Mouse (Mus musculus) hindbrain, embryonic 10.5 days (tissue): ENCODE measurements around the gene Slc10a3. TPM values are rescaled to one million over a fixed set of nuclear protein-coding genes. Genes with fewer than 3 reads are reported as not detected.
"Not testable (repeated sequence)": the region's sequence is repeated elsewhere in the genome, so short reads cannot be mapped to it uniquely, and the experiment has no call there.

ENCODE experiments used
- DNase-seq: peaks from one replicate; pipeline ENCODE4 v3.0.0-alpha.2; 2017; ENCODE audit warnings: low spot score
- H3K27ac ChIP-seq: fragments of 300-500 bp; sonication (generic); 2 replicates; pipeline ENCODE4 v1.5.1; 2016; ENCODE audit warnings: mild to moderate bottlenecking, moderate library complexity
- H3K27me3 ChIP-seq: fragments of 300-500 bp; sonication (generic); 2 replicates; pipeline ENCODE4 v1.6.1; 2016; ENCODE audit warnings: mild to moderate bottlenecking; ENCODE audit not compliant: poor library complexity, insufficient read depth, severe bottlenecking
- H3K36me3 ChIP-seq: fragments of 300-500 bp; sonication (generic); 2 replicates; pipeline ENCODE4 v1.6.1; 2016; ENCODE audit warnings: mild to moderate bottlenecking, moderate library complexity
- H3K4me1 ChIP-seq: fragments of 300-500 bp; sonication (generic); replicated peaks from 2 replicates; pipeline ENCODE4 v1.6.1; 2016; ENCODE audit warnings: mild to moderate bottlenecking
- H3K4me3 ChIP-seq: fragments of 300-500 bp; sonication (generic); 2 replicates; pipeline ENCODE4 v1.5.1; 2016; ENCODE audit warnings: mild to moderate bottlenecking, moderate library complexity
- H3K9me3 ChIP-seq: fragments of 300-500 bp; sonication (generic); 2 replicates; pipeline ENCODE4 v1.6.1; 2016; ENCODE audit warnings: mild to moderate bottlenecking, moderate library complexity
- WGBS: fragments of 180-500 bp; shearing (Covaris S2); methylation state at CpG from one replicate; pipeline ENCODE4 v1.1.7; 2016; 5-methylcytosine and 5-hydroxymethylcytosine counted together
- polyA plus RNA-seq: library from polyadenylated mRNA; unstranded; fragments of >200 nt; fragmentation: Nextera tagmentation; extraction: Ambion mirVana; gene quantifications from 2 replicates; pipeline ENCODE4 v1.2.1, GENCODE M21; 2016

The Slc10a3 gene
- polyA plus RNA-seq = 9.3 and 10.8 TPM in 2 replicates

GRCm38 (mm10) chrX:74372888-74373549 is at the start of gene Slc10a3, which contains the start of gene Ubl4a:
Gene Slc10a3 (minus strand): TSS chrX:74373349.
Gene Ubl4a (minus strand): TSS chrX:74373218.
- Histone ChIP-seq H3K9me3 (no peaks in the 10 kb centered on the region), H3K27ac (peak within 1 kb of the TSS; percentile 77), H3K4me3 (peak within 1 kb of the TSS; percentile 53), H3K27me3 (no peaks in the 10 kb centered on the region), H3K36me3 (peaks cover 13% of the 10 kb centered on the region), H3K4me1 (0 out of 2 replicates have a peak, but pooled peaks cover 8% of the 10 kb centered on the region)
- WGBS = 19% methylated on average over 32 of the region's 32 CpGs
- peak; percentile 85 for DNase-seq

GRCm38 (mm10) chrX:74413377-74413776 is 40.2 kb upstream of the Slc10a3 start:
- DNase-seq = peak; percentile 55
- H3K27me3 ChIP-seq = no peaks in the 10 kb centered on the region
- no peak overlapping the region for H3K4me3 ChIP-seq
- H3K4me1 ChIP-seq = no peaks in the 10 kb centered on the region
- H3K9me3 ChIP-seq = no peaks in the 10 kb centered on the region
- H3K27ac ChIP-seq = no peak overlapping the region
- H3K36me3 ChIP-seq = peaks cover 15% of the 10 kb centered on the region

- no peak for DNase-seq
- peaks cover 10% of the 10 kb centered on the region for H3K36me3 ChIP-seq
- no peak overlapping the region for H3K27ac ChIP-seq
- WGBS = 61% methylated on average over 2 of the region's 2 CpGs
- H3K9me3 ChIP-seq = no peaks in the 10 kb centered on the region
- H3K27me3 ChIP-seq = no peaks in the 10 kb centered on the region
- H3K4me1 ChIP-seq = no peaks in the 10 kb centered on the region
- no peak overlapping the region for H3K4me3 ChIP-seq
Observed at GRCm38 (mm10) chrX:74408340-74408739, 35.2 kb upstream of the Slc10a3 start.

- H3K27ac ChIP-seq = no peak overlapping the region
- DNase-seq = no peak
- no peaks in the 10 kb centered on the region for H3K27me3 ChIP-seq
- no peaks in the 10 kb centered on the region for H3K4me1 ChIP-seq
- H3K4me3 ChIP-seq = no peak overlapping the region
- no peaks in the 10 kb centered on the region for H3K36me3 ChIP-seq
- 84% methylated on average over 3 of the region's 3 CpGs for WGBS
- no peaks in the 10 kb centered on the region for H3K9me3 ChIP-seq
Observed at GRCm38 (mm10) chrX:74400136-74400535, 27.0 kb upstream of the Slc10a3 start.

GRCm38 (mm10) chrX:74392535-74393443 is 19.6 kb upstream of the Slc10a3 start, which contains the start of the genes Fam3a and Ikbkg:
Gene Fam3a (minus strand): TSS chrX:74393272.
Gene Ikbkg (plus strand): TSS chrX:74393290.
- Histone ChIP-seq H3K4me3 (peak within 1 kb of the TSS; percentile 61), H3K36me3 (peaks cover 5% of the 10 kb centered on the region; the same call in 1 of the 2 replicates), H3K4me1 (peaks cover 4% of the 10 kb centered on the region; the same call in 1 of the 2 replicates), H3K27ac (peak within 1 kb of the TSS; percentile 92), H3K27me3 (no peaks in the 10 kb centered on the region), H3K9me3 (no peaks in the 10 kb centered on the region)
- WGBS = 20% methylated on average over 30 of the region's 30 CpGs
- DNase-seq = peak; percentile 78

- Histone ChIP-seq H3K36me3 (peaks cover 35% of the 10 kb centered on the region), H3K4me3 (no peak overlapping the region), H3K27ac (no peak overlapping the region), H3K4me1 (no peaks in the 10 kb centered on the region; the same call in 1 of the 2 replicates), H3K27me3 (no peaks in the 10 kb centered on the region), H3K9me3 (no peaks in the 10 kb centered on the region)
- DNase-seq = no peak
Observed at GRCm38 (mm10) chrX:74388153-74388552, 15.0 kb upstream of the Slc10a3 start.

- Histone ChIP-seq H3K4me3 (no peak overlapping the region), H3K4me1 (no peaks in the 10 kb centered on the region), H3K27me3 (no peaks in the 10 kb centered on the region), H3K9me3 (no peaks in the 10 kb centered on the region), H3K27ac (no peak overlapping the region), H3K36me3 (peaks cover 30% of the 10 kb centered on the region)
- DNase-seq = no peak
- 83% methylated on average over 2 of the region's 2 CpGs for WGBS
Observed at GRCm38 (mm10) chrX:74384451-74384850, 11.3 kb upstream of the Slc10a3 start.

GRCm38 (mm10) chrX:74368209-74368909 is 4.8 kb downstream of the Slc10a3 start:
- H3K27me3 ChIP-seq = no peaks in the 10 kb centered on the region
- H3K9me3 ChIP-seq = no peaks in the 10 kb centered on the region
- peak overlapping the region; percentile 90 for H3K27ac ChIP-seq
- WGBS = 20% methylated on average over 49 of the region's 49 CpGs
- peak; percentile 67 for DNase-seq
- H3K4me3 ChIP-seq = peak overlapping the region; percentile 69
- peaks cover 13% of the 10 kb centered on the region for H3K4me1 ChIP-seq
- H3K36me3 ChIP-seq = peaks cover 25% of the 10 kb centered on the region

- H3K4me1 ChIP-seq = peaks cover 10% of the 10 kb centered on the region
- no peaks in the 10 kb centered on the region for H3K27me3 ChIP-seq
- 75% methylated on average over 10 of the region's 10 CpGs for WGBS
- peak overlapping the region; percentile 69 for H3K4me3 ChIP-seq
- no peaks in the 10 kb centered on the region for H3K9me3 ChIP-seq
- H3K36me3 ChIP-seq = peaks cover 25% of the 10 kb centered on the region
- no peak for DNase-seq
- peak overlapping the region; percentile 90 for H3K27ac ChIP-seq
Observed at GRCm38 (mm10) chrX:74367512-74367911, 5.6 kb downstream of the Slc10a3 start.

GRCm38 (mm10) chrX:74359171-74359570 is 14.0 kb downstream of the Slc10a3 start:
- no peak for DNase-seq
- 51% methylated on average over 11 of the region's 11 CpGs for WGBS

GRCm38 (mm10) chrX:74357069-74357468 is 16.1 kb downstream of the Slc10a3 start:
- WGBS = 86% methylated on average over 3 of the region's 3 CpGs
- not testable (repeated sequence) for H3K9me3 ChIP-seq

More at GRCm38 (mm10) chrX:74359171-74359570, 14.0 kb downstream of the Slc10a3 start:
- Histone ChIP-seq H3K4me3 (no peak overlapping the region), H3K27ac (no peak overlapping the region), H3K9me3 (no peaks in the 10 kb centered on the region), H3K27me3 (no peaks in the 10 kb centered on the region), H3K36me3 (no peaks in the 10 kb centered on the region), H3K4me1 (no peaks in the 10 kb centered on the region)

GRCm38 (mm10) chrX:74353467-74353770 is 19.7 kb downstream of the Slc10a3 start, which contains the start of gene Lage3:
Gene Lage3 (minus strand): TSS chrX:74353618.
- Histone ChIP-seq H3K4me3 (peak within 1 kb of the TSS; percentile 56), H3K9me3 (no peaks in the 10 kb centered on the region), H3K4me1 (peaks cover 5% of the 10 kb centered on the region), H3K36me3 (no peaks in the 10 kb centered on the region), H3K27me3 (no peaks in the 10 kb centered on the region), H3K27ac (peak within 1 kb of the TSS; percentile 84)
- WGBS = 23% methylated on average over 18 of the region's 22 CpGs
- DNase-seq = peak; percentile 68

More at GRCm38 (mm10) chrX:74357069-74357468, 16.1 kb downstream of the Slc10a3 start:
- H3K36me3 ChIP-seq, H3K4me1 ChIP-seq, H3K27me3 ChIP-seq, DNase-seq, H3K4me3 ChIP-seq, H3K27ac ChIP-seq: not testable (repeated sequence)
